Mouse (Mus musculus): ENCODE measurements at regions not wholly inside any gene's neighbourhood (a gene's known extent, or its start where the extent isn't known, plus 50 kb on each side); places are given as distances from the start of the nearest gene placed in this dataset.
A peak's percentile ranks its signal among the peaks of the same experiment; 100 is the strongest.

DNA sequence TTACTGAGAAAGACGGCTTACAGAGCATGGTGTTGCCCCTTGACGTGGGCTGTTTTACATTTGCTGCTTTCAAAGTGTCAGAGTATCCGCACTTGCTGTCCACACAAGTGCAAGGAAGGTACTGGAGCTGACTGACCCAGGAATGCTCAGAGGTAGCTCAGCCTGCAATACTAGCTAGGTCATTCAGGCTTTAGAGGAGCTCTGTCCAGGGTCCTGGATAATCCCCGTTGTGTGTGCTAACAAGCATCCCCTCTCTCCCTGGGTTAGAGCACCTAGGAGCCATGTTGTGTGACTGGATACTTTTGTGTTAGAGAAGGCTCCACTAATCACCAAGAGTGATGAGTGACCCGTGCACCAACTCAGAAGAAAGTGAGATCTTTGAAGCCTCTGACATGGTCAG, 431.9 kb upstream of the 3110018I06Rik start:
- DNase-seq = no peak
- Histone ChIP-seq H3K4me2 (ENCODE audit: low read depth, low read length) (no peak overlapping the region), H3K4me1 (ENCODE audit: insufficient read depth) (no peaks in the 10 kb centered on the region), H3K9ac (replicated peaks) (no peak overlapping the region), H3K27me3 (ENCODE audit: insufficient read depth, low read length) (no peaks in the 10 kb centered on the region), H3K36me3 (replicated peaks; ENCODE audit: insufficient read depth, low read length) (no peaks in the 10 kb centered on the region), H3K4me3 (ENCODE audit: low read depth, low read length) (no peak overlapping the region), H3K27ac (ENCODE audit: low read depth) (no peak overlapping the region), H3K9me3 (ENCODE audit: low read length) (no peaks in the 10 kb centered on the region)
- 29% methylated on average over 5 of the region's 5 CpGs for WGBS (ENCODE audit: insufficient replicate concordance)
- TF ChIP-seq EP300 (IDR thresholded peaks at IDR 0.05; ENCODE audit: low read depth) (no peak), CTCF (IDR thresholded peaks at IDR 0.05; ENCODE audit: low read depth) (no peak)
- no peak for ATAC-seq

DNA sequence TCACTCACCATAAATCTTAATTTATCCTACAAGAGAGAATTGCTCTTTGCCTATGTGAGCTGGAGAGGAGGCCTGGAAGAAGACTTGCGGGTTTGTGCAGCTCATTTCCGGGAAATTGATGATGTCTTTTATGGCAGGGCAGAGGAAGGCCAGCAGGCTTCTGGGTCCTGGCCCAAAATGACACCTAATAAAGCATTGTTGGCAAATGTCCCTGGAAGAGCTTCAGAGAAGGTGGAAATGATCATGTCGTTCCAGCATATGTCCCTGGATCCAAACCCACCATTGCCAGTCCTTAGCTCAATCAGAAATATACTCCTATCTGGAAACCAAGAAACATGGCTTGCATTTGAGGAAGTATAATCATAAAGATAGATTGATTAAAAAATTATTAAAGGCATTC, 427.9 kb upstream of the 3110018I06Rik start:
- no peak for ATAC-seq
- no peaks in the 10 kb centered on the region for H3K4me1 ChIP-seq (ENCODE audit: insufficient read depth)
- H3K27me3 ChIP-seq (ENCODE audit: insufficient read depth, low read length) = no peaks in the 10 kb centered on the region
- TF ChIP-seq CTCF (IDR thresholded peaks at IDR 0.05; ENCODE audit: low read depth) (no peak), EP300 (IDR thresholded peaks at IDR 0.05; ENCODE audit: low read depth) (no peak)
- no peak overlapping the region for H3K4me2 ChIP-seq (ENCODE audit: low read depth, low read length)
- no peak for DNase-seq
- H3K36me3 ChIP-seq (replicated peaks; ENCODE audit: insufficient read depth, low read length) = no peaks in the 10 kb centered on the region
- H3K9me3 ChIP-seq (ENCODE audit: low read length) = no peaks in the 10 kb centered on the region
- no peak overlapping the region for H3K4me3 ChIP-seq (ENCODE audit: low read depth, low read length)
- no peak overlapping the region for H3K9ac ChIP-seq (replicated peaks)
- H3K27ac ChIP-seq (ENCODE audit: low read depth) = no peak overlapping the region
- WGBS (ENCODE audit: insufficient replicate concordance) = 52% methylated on average over 3 of the region's 3 CpGs

GRCm38 (mm10) chr12:107067346-107067745, 421.1 kb upstream of the 3110018I06Rik start:
- no peak overlapping the region for H3K4me2 ChIP-seq (ENCODE audit: low read depth, low read length)
- no peak for TF ChIP-seq EP300 (IDR thresholded peaks at IDR 0.05; ENCODE audit: low read depth)
- no peak for TF ChIP-seq CTCF (IDR thresholded peaks at IDR 0.05; ENCODE audit: low read depth)
- H3K36me3 ChIP-seq (replicated peaks; ENCODE audit: insufficient read depth, low read length) = no peaks in the 10 kb centered on the region
- H3K27me3 ChIP-seq (ENCODE audit: insufficient read depth, low read length) = no peaks in the 10 kb centered on the region
- H3K4me1 ChIP-seq (ENCODE audit: insufficient read depth) = no peaks in the 10 kb centered on the region
- no peak overlapping the region for H3K9ac ChIP-seq (replicated peaks)
- no peak for ATAC-seq
- no peak overlapping the region for H3K27ac ChIP-seq (ENCODE audit: low read depth)
- H3K4me3 ChIP-seq (ENCODE audit: low read depth, low read length) = no peak overlapping the region
- DNase-seq = no peak
- H3K9me3 ChIP-seq (ENCODE audit: low read length) = no peaks in the 10 kb centered on the region
- WGBS (ENCODE audit: insufficient replicate concordance) = 77% methylated on average over 2 of the region's 2 CpGs

DNA sequence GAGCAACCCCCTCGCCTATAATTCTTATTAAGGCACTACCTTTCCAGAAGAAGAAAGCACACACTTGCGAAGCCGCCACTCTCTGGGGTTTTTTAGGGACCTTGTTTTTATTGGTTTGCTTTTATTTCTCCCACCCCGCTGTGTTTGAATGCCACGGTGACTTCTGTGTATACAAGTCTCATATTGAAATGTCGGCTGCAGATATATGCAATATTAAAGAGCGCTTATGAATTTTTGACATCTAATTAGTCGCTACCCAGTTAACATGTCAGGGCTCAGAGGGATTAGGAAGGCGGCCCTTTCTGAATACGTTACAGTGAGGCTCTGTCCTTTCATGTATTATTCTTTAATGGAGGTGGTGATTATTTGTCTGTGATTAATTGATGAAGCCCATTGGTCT, 405.9 kb upstream of the 3110018I06Rik start:
- TF ChIP-seq CTCF (IDR thresholded peaks at IDR 0.05; ENCODE audit: low read depth) = no peak
- no peak for TF ChIP-seq EP300 (IDR thresholded peaks at IDR 0.05; ENCODE audit: low read depth)
- ATAC-seq = no peak
- no peaks in the 10 kb centered on the region for H3K4me1 ChIP-seq (ENCODE audit: insufficient read depth)
- H3K27me3 ChIP-seq (ENCODE audit: insufficient read depth, low read length) = no peaks in the 10 kb centered on the region
- no peak overlapping the region for H3K4me2 ChIP-seq (ENCODE audit: low read depth, low read length)
- H3K36me3 ChIP-seq (replicated peaks; ENCODE audit: insufficient read depth, low read length) = no peaks in the 10 kb centered on the region
- DNase-seq = no peak
- WGBS (ENCODE audit: insufficient replicate concordance) = 82% methylated on average over 10 of the region's 10 CpGs
- H3K9ac ChIP-seq (replicated peaks) = no peak overlapping the region
- H3K27ac ChIP-seq (ENCODE audit: low read depth) = no peak overlapping the region
- no peak overlapping the region for H3K4me3 ChIP-seq (ENCODE audit: low read depth, low read length)
- no peaks in the 10 kb centered on the region for H3K9me3 ChIP-seq (ENCODE audit: low read length)

DNA sequence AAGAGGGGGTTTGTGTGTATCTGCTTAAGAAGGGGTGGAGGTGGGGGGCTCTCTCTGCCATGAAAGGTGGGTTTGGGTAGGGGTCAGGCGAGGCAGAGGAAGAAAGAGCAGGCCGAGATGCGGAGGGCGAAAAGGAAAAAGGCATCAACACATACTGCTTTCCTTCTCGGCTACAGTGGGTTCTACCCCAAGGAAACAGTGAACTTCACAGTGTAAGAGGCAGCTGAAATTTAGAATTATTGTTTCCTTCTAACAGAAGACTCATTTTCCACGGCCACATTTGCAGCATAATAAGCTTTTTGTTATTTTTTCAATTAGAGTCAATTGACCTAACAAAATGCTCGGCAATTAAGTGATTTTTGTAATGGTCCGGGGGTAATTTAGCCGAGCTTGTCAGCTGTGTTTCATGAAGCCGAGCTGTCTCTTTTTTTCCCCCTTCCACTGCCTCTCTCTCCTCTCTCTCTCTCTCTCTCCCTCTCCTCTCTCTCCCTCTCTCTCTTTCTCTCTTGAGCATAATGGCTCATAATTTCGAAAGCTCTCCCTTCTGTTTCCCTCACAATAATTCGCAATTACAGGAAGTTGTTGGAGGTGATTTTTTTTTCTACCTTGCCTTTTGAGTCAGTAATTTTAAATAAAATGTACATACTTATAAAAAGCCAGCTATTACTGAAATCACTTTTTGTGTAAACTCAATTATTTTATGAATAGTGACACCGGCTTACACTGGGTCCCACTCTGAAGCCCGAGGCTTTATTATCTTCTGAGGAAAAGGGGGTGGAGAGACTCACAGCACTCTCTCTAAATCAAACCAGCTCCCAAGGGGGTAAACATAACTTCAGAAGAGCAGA, 403.1 kb upstream of the 3110018I06Rik start:
- H3K9me3 ChIP-seq (ENCODE audit: low read length) = no peaks in the 10 kb centered on the region
- no peak for ATAC-seq
- 68% methylated on average over 14 of the region's 14 CpGs for WGBS (ENCODE audit: insufficient replicate concordance)
- no peak overlapping the region for H3K27ac ChIP-seq (ENCODE audit: low read depth)
- H3K4me1 ChIP-seq (ENCODE audit: insufficient read depth) = no peaks in the 10 kb centered on the region
- no peak overlapping the region for H3K4me2 ChIP-seq (ENCODE audit: low read depth, low read length)
- H3K36me3 ChIP-seq (replicated peaks; ENCODE audit: insufficient read depth, low read length) = no peaks in the 10 kb centered on the region
- no peak overlapping the region for H3K9ac ChIP-seq (replicated peaks)
- no peak for DNase-seq
- H3K4me3 ChIP-seq (ENCODE audit: low read depth, low read length) = no peak overlapping the region
- no peak for TF ChIP-seq CTCF (IDR thresholded peaks at IDR 0.05; ENCODE audit: low read depth)
- no peak for TF ChIP-seq EP300 (IDR thresholded peaks at IDR 0.05; ENCODE audit: low read depth)
- H3K27me3 ChIP-seq (ENCODE audit: insufficient read depth, low read length) = no peaks in the 10 kb centered on the region

DNA sequence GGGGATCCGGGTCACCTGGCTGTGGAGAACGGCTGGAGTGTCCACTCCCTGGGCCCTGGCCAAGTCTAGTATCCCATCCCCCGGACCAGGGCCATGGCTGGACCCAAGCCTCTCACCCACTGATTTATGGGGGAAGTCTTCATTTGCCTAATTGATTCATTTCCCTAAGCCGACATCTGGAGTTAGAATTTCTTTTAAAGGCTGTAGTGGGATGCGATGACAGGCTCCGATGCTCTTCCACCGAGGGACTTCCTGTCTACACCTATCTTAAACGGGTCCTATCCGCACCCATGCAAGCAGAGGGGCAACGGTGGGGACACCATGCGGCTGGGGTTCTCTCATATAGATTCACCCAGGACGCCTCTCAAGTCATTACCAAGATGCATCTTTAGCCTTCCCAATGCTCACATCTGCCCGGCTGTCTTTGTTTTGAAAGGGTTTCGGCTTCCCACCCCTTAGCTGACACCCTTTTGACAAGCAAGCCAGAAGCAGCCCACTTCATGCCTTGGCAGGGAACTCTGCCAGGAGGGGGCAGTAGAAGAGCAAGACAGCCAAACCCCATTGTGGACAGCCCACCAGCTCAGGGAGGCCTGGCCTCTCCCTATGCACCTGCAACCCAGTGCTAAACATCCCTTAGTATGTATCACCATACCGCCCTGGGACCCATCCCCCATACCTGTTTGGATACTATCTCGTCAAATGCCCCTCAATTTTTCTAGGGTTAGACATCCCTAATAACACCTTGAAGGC, 402.4 kb upstream of the 3110018I06Rik start:
- H3K27me3 ChIP-seq (ENCODE audit: insufficient read depth, low read length) = no peaks in the 10 kb centered on the region
- DNase-seq (no peak), ATAC-seq (no peak)
- no peak for TF ChIP-seq EP300 (IDR thresholded peaks at IDR 0.05; ENCODE audit: low read depth)
- TF ChIP-seq CTCF (IDR thresholded peaks at IDR 0.05; ENCODE audit: low read depth) = peak; percentile 29; the same call in 1 of the 2 replicates
- H3K36me3 ChIP-seq (replicated peaks; ENCODE audit: insufficient read depth, low read length) = no peaks in the 10 kb centered on the region
- WGBS (ENCODE audit: insufficient replicate concordance) = 49% methylated on average over 16 of the region's 16 CpGs
- H3K9me3 ChIP-seq (ENCODE audit: low read length) = no peaks in the 10 kb centered on the region
- no peak overlapping the region for H3K9ac ChIP-seq (replicated peaks)
- no peaks in the 10 kb centered on the region for H3K4me1 ChIP-seq (ENCODE audit: insufficient read depth)
- H3K4me3 ChIP-seq (ENCODE audit: low read depth, low read length) = no peak overlapping the region
- H3K4me2 ChIP-seq (ENCODE audit: low read depth, low read length) = no peak overlapping the region
- no peak overlapping the region for H3K27ac ChIP-seq (ENCODE audit: low read depth)

Data from liver, postnatal 0 days (tissue).